Mouse (Mus musculus): ENCODE measurements around the gene Prss48. TPM values are rescaled to one million over a fixed set of nuclear protein-coding genes. Genes with fewer than 3 reads are reported as not detected.

Gene Prss48
- polyA plus RNA-seq, 1 experiment: not detected

DNA sequence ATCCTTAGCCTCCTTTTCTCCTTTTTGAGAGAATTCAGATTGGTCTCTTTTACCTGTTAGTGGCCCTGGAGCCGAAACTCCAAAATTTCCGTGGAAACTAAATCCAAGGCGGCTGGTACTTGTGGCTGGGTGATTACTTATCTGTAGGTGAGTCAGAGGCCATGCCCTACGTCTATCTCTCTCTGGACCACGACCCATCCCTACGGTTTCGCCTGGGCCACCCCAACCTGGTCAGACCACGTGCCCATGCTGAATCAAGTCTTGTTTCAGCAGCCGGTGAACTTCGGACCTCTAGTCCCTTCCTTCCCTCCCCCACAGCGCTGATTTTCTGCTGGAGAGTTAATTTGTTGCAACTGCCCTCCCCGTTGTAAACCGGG lies 30.7 kb downstream of the Prss48 start:
- Histone ChIP-seq H3K4me3 (peak overlapping the region; percentile 32), H3K4me2 (ENCODE audit: low read depth) (peak overlapping the region; percentile 97), H3K79me2 (ENCODE audit: control insufficient read depth, insufficient read depth) (no peaks in the 10 kb centered on the region), H3K27me3 (ENCODE audit: control insufficient read depth, insufficient read depth, insufficient read length) (no peaks in the 10 kb centered on the region), H3K36me3 (ENCODE audit: control insufficient read depth, insufficient read depth) (no peaks in the 10 kb centered on the region), H3ac (ENCODE audit: control insufficient read depth, insufficient read length) (peak overlapping the region; percentile 89)
- no peak for TF ChIP-seq E2F4 (IDR thresholded peaks at IDR 0.05; ENCODE audit: insufficient read depth)
- no peak for TF ChIP-seq MYOD1 (IDR thresholded peaks at IDR 0.05; ENCODE audit: control insufficient read depth in 1 of 3, insufficient read length in 2 of 3, low read depth in 2 of 3)
- no peak for TF ChIP-seq POLR2A (IDR thresholded peaks at IDR 0.05; ENCODE audit: insufficient read length, low read depth)
- TF ChIP-seq MYOG (IDR thresholded peaks at IDR 0.05; ENCODE audit: control insufficient read depth in 1 of 3, insufficient read depth in 1 of 3, insufficient read length in 2 of 3, low read depth in 2 of 3): no peak
- TF ChIP-seq TCF12 (IDR thresholded peaks at IDR 0.05; ENCODE audit: insufficient read depth, poor library complexity, severe bottlenecking): no peak
- no peak for TF ChIP-seq CEBPB (IDR thresholded peaks at IDR 0.05; ENCODE audit: insufficient read depth, poor library complexity, severe bottlenecking)
- TF ChIP-seq REST (IDR thresholded peaks at IDR 0.05; ENCODE audit: insufficient read depth, insufficient read length): no peak
- no peak for TF ChIP-seq TCF3 (IDR thresholded peaks at IDR 0.05; ENCODE audit: insufficient read length, low read depth)
- TF ChIP-seq MAX (IDR thresholded peaks at IDR 0.05; ENCODE audit: low read depth): no peak
- TF ChIP-seq POLR2AphosphoS2 (IDR thresholded peaks at IDR 0.05; ENCODE audit: insufficient read length, low read depth): no peak
- no peak for TF ChIP-seq USF1 (IDR thresholded peaks at IDR 0.05; ENCODE audit: low read depth)
- TF ChIP-seq SRF (IDR thresholded peaks at IDR 0.05; ENCODE audit: control insufficient read depth, insufficient read length, low read depth): no peak

GRCm38 (mm10) chr3:85970742-85971598 lies 31.3 kb downstream of the Prss48 start, which contains the start of gene Sh3d19:
TSS of gene Sh3d19 (plus strand) at chr3:85971109.
- H3K79me2 ChIP-seq (ENCODE audit: control insufficient read depth, insufficient read depth): no peaks in the 10 kb centered on the region
- H3K36me3 ChIP-seq (ENCODE audit: control insufficient read depth, insufficient read depth): no peaks in the 10 kb centered on the region
- H3ac ChIP-seq (ENCODE audit: control insufficient read depth, insufficient read length): peak within 1 kb of the TSS; percentile 89
- H3K4me3 ChIP-seq: peak within 1 kb of the TSS; percentile 32
- H3K27me3 ChIP-seq (ENCODE audit: control insufficient read depth, insufficient read depth, insufficient read length): no peaks in the 10 kb centered on the region
- peak within 1 kb of the TSS; percentile 97 for H3K4me2 ChIP-seq (ENCODE audit: low read depth)
- TF ChIP-seq MAX (IDR thresholded peaks at IDR 0.05; ENCODE audit: low read depth): no peak
- TF ChIP-seq POLR2A (IDR thresholded peaks at IDR 0.05; ENCODE audit: insufficient read length, low read depth): peak; percentile 85
- TF ChIP-seq E2F4 (IDR thresholded peaks at IDR 0.05; ENCODE audit: insufficient read depth): no peak
- peak in 2 of 3 experiments; percentile 5 to 44 for TF ChIP-seq MYOG (IDR thresholded peaks at IDR 0.05; ENCODE audit: control insufficient read depth in 1 of 3, insufficient read depth in 1 of 3, insufficient read length in 2 of 3, low read depth in 2 of 3)
- no peak for TF ChIP-seq REST (IDR thresholded peaks at IDR 0.05; ENCODE audit: insufficient read depth, insufficient read length)
- peak in 1 of 3 experiments; percentile 62 for TF ChIP-seq MYOD1 (IDR thresholded peaks at IDR 0.05; ENCODE audit: control insufficient read depth in 1 of 3, insufficient read length in 2 of 3, low read depth in 2 of 3)
- 0 out of 2 replicates have a peak, but pooled peaks have one; percentile 2 for TF ChIP-seq CEBPB (IDR thresholded peaks at IDR 0.05; ENCODE audit: insufficient read depth, poor library complexity, severe bottlenecking)
- peak; percentile 71 for TF ChIP-seq POLR2AphosphoS2 (IDR thresholded peaks at IDR 0.05; ENCODE audit: insufficient read length, low read depth)
- TF ChIP-seq SRF (IDR thresholded peaks at IDR 0.05; ENCODE audit: control insufficient read depth, insufficient read length, low read depth): no peak
- no peak for TF ChIP-seq TCF12 (IDR thresholded peaks at IDR 0.05; ENCODE audit: insufficient read depth, poor library complexity, severe bottlenecking)
- no peak for TF ChIP-seq USF1 (IDR thresholded peaks at IDR 0.05; ENCODE audit: low read depth)
- no peak for TF ChIP-seq TCF3 (IDR thresholded peaks at IDR 0.05; ENCODE audit: insufficient read length, low read depth)

GRCm38 (mm10) chr3:85969040-85969439 lies 33.3 kb downstream of the Prss48 start:
- no peak overlapping the region for H3K4me3 ChIP-seq

DNA sequence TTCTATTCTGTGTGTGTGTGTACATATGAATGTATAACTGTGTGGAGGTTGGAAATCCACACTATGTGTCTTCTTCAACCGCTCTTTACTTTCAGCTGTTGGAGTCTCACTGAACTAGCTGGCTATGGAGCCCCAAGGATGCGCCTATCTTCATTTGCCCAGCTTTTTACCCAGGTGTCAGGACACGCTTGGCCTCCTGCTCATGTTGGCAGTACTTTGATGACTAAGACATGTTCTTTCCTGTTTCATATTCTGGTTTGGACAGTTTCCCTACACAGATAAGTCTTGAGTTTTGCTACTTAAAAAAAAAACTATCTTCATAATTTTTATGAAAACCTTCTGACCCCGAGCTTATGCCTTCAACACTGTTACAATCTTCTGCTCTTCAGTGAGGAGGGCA lies 36.8 kb downstream of the Prss48 start:
- no peaks in the 10 kb centered on the region for H3K27me3 ChIP-seq (ENCODE audit: control insufficient read depth, insufficient read depth, insufficient read length)
- no peak overlapping the region for H3K4me3 ChIP-seq
- TF ChIP-seq REST (IDR thresholded peaks at IDR 0.05; ENCODE audit: insufficient read depth, insufficient read length) (no peak), TCF12 (IDR thresholded peaks at IDR 0.05; ENCODE audit: insufficient read depth, poor library complexity, severe bottlenecking) (no peak), USF1 (IDR thresholded peaks at IDR 0.05; ENCODE audit: low read depth) (no peak), MAX (IDR thresholded peaks at IDR 0.05; ENCODE audit: low read depth) (no peak), E2F4 (IDR thresholded peaks at IDR 0.05; ENCODE audit: insufficient read depth) (no peak), TCF3 (IDR thresholded peaks at IDR 0.05; ENCODE audit: insufficient read length, low read depth) (no peak), CEBPB (IDR thresholded peaks at IDR 0.05; ENCODE audit: insufficient read depth, poor library complexity, severe bottlenecking) (no peak), SRF (IDR thresholded peaks at IDR 0.05; ENCODE audit: control insufficient read depth, insufficient read length, low read depth) (no peak), POLR2AphosphoS2 (IDR thresholded peaks at IDR 0.05; ENCODE audit: insufficient read length, low read depth) (no peak), MYOG (IDR thresholded peaks at IDR 0.05; ENCODE audit: control insufficient read depth in 1 of 3, insufficient read depth in 1 of 3, insufficient read length in 2 of 3, low read depth in 2 of 3) (no peak), POLR2A (IDR thresholded peaks at IDR 0.05; ENCODE audit: insufficient read length, low read depth) (no peak), MYOD1 (IDR thresholded peaks at IDR 0.05; ENCODE audit: control insufficient read depth in 1 of 3, insufficient read length in 2 of 3, low read depth in 2 of 3) (no peak)
- no peaks in the 10 kb centered on the region for H3K79me2 ChIP-seq (ENCODE audit: control insufficient read depth, insufficient read depth)
- no peak overlapping the region for H3ac ChIP-seq (ENCODE audit: control insufficient read depth, insufficient read length)
- H3K4me2 ChIP-seq (ENCODE audit: low read depth): no peak overlapping the region
- H3K36me3 ChIP-seq (ENCODE audit: control insufficient read depth, insufficient read depth): no peaks in the 10 kb centered on the region

More at GRCm38 (mm10) chr3:85969040-85969439, 33.3 kb downstream of the Prss48 start:
- H3K27me3 ChIP-seq (ENCODE audit: control insufficient read depth, insufficient read depth, insufficient read length): no peaks in the 10 kb centered on the region
- H3ac ChIP-seq (ENCODE audit: control insufficient read depth, insufficient read length): no peak overlapping the region
- no peak for TF ChIP-seq MAX (IDR thresholded peaks at IDR 0.05; ENCODE audit: low read depth)
- TF ChIP-seq REST (IDR thresholded peaks at IDR 0.05; ENCODE audit: insufficient read depth, insufficient read length): no peak
- TF ChIP-seq TCF3 (IDR thresholded peaks at IDR 0.05; ENCODE audit: insufficient read length, low read depth): no peak
- TF ChIP-seq USF1 (IDR thresholded peaks at IDR 0.05; ENCODE audit: low read depth): no peak
- TF ChIP-seq POLR2AphosphoS2 (IDR thresholded peaks at IDR 0.05; ENCODE audit: insufficient read length, low read depth): no peak
- TF ChIP-seq MYOG (IDR thresholded peaks at IDR 0.05; ENCODE audit: control insufficient read depth in 1 of 3, insufficient read depth in 1 of 3, insufficient read length in 2 of 3, low read depth in 2 of 3): no peak
- TF ChIP-seq CEBPB (IDR thresholded peaks at IDR 0.05; ENCODE audit: insufficient read depth, poor library complexity, severe bottlenecking): no peak
- TF ChIP-seq SRF (IDR thresholded peaks at IDR 0.05; ENCODE audit: control insufficient read depth, insufficient read length, low read depth): no peak
- no peak for TF ChIP-seq POLR2A (IDR thresholded peaks at IDR 0.05; ENCODE audit: insufficient read length, low read depth)
- H3K36me3 ChIP-seq (ENCODE audit: control insufficient read depth, insufficient read depth): no peaks in the 10 kb centered on the region
- no peaks in the 10 kb centered on the region for H3K79me2 ChIP-seq (ENCODE audit: control insufficient read depth, insufficient read depth)
- no peak overlapping the region for H3K4me2 ChIP-seq (ENCODE audit: low read depth)

Measured in myocyte (in vitro differentiated cells).